Mouse (Mus musculus): ENCODE measurements around the gene Gnpnat1. TPM values are rescaled to one million over a fixed set of nuclear protein-coding genes. Genes with fewer than 3 reads are reported as not detected.

The Gnpnat1 gene
- 16.5 TPM for polyA plus RNA-seq (2015; fragmentation: Illumina TruSeq; extraction: RNeasy Lipid Tissue Mini Kit (QIAGEN cat#74804); ENCODE audit: low read depth, low replicate concordance)

GRCm38 (mm10) chr14:45404813-45405212, at the start of gene Gnpnat1:
Gene Gnpnat1 (minus strand): TSS chr14:45404913.

GRCm38 (mm10) chr14:45350931-45351859, 53.5 kb downstream of the Gnpnat1 start, which contains the start of gene Styx:
Gene Styx (plus strand): TSS chr14:45351093.

GRCm38 (mm10) chr14:45329589-45330181, 75.0 kb downstream of the Gnpnat1 start, which contains the start of gene Psmc6:
Gene Psmc6 (plus strand): TSS chr14:45329788.

Other genes with a start within 250 kb of the Gnpnat1 start
- gene Gpr137c, start 185.2 kb downstream of the Gnpnat1 start, polyA plus RNA-seq (2015; fragmentation: Illumina TruSeq; extraction: RNeasy Lipid Tissue Mini Kit (QIAGEN cat#74804); ENCODE audit: low read depth, low replicate concordance): 24.9 TPM
- 55.5 TPM for gene Txndc16, start 184.6 kb downstream of the Gnpnat1 start, polyA plus RNA-seq (2015; fragmentation: Illumina TruSeq; extraction: RNeasy Lipid Tissue Mini Kit (QIAGEN cat#74804); ENCODE audit: low read depth, low replicate concordance)
- gene Ero1l, start 86.1 kb downstream of the Gnpnat1 start, polyA plus RNA-seq (2015; fragmentation: Illumina TruSeq; extraction: RNeasy Lipid Tissue Mini Kit (QIAGEN cat#74804); ENCODE audit: low read depth, low replicate concordance): 32.6 TPM
- 133 TPM for gene Psmc6, start 75.1 kb downstream of the Gnpnat1 start, polyA plus RNA-seq (2015; fragmentation: Illumina TruSeq; extraction: RNeasy Lipid Tissue Mini Kit (QIAGEN cat#74804); ENCODE audit: low read depth, low replicate concordance)
- 12.4 TPM for gene Styx, start 53.8 kb downstream of the Gnpnat1 start, polyA plus RNA-seq (2015; fragmentation: Illumina TruSeq; extraction: RNeasy Lipid Tissue Mini Kit (QIAGEN cat#74804); ENCODE audit: low read depth, low replicate concordance)
- 91.4 TPM for gene Fermt2, start 125.2 kb upstream of the Gnpnat1 start, polyA plus RNA-seq (2015; fragmentation: Illumina TruSeq; extraction: RNeasy Lipid Tissue Mini Kit (QIAGEN cat#74804); ENCODE audit: low read depth, low replicate concordance)

Measured in brain, adult 10 weeks (tissue).